Mouse (Mus musculus) embryonic facial prominence, embryonic 12.5 days (tissue): ENCODE data around the gene Fancg. TPM values are rescaled to one million over a fixed set of nuclear protein-coding genes. Genes with fewer than 3 reads are reported as not detected.

Source experiments
- ATAC-seq: fragments of 200-750 bp; cut with Nextera tagmentation; 2 replicates; pipeline ENCODE4 v1.8.0; 2017; ENCODE audit not compliant: insufficient number of reproducible peaks, insufficient read depth, low FRiP score, low TSS enrichment
- H3K27ac ChIP-seq: fragments of 300-500 bp; sonication (generic); 2 replicates; pipeline ENCODE4 v1.5.1; 2016; ENCODE audit warnings: mild to moderate bottlenecking
- H3K27me3 ChIP-seq: fragments of 300-500 bp; sonication (generic); 2 replicates; pipeline ENCODE4 v1.6.1; 2016; ENCODE audit warnings: mild to moderate bottlenecking, moderate library complexity
- H3K36me3 ChIP-seq: fragments of 300-500 bp; sonication (generic); 2 replicates; pipeline ENCODE4 v1.6.1; 2016; ENCODE audit warnings: mild to moderate bottlenecking
- H3K4me1 ChIP-seq: fragments of 300-500 bp; sonication (generic); 2 replicates; pipeline ENCODE4 v1.6.1; 2016
- H3K4me2 ChIP-seq: fragments of 300-500 bp; sonication (generic); replicated peaks from 2 replicates; pipeline ENCODE4 v1.6.1; 2016; ENCODE audit warnings: mild to moderate bottlenecking, moderate library complexity
- H3K4me3 ChIP-seq: fragments of 300-500 bp; sonication (generic); 2 replicates; pipeline ENCODE4 v1.5.1; 2016; ENCODE audit warnings: mild to moderate bottlenecking
- H3K9ac ChIP-seq: fragments of 300-500 bp; sonication (generic); 2 replicates; pipeline ENCODE4 v1.6.1; 2016; ENCODE audit warnings: mild to moderate bottlenecking, moderate library complexity
- H3K9me3 ChIP-seq: fragments of 300-500 bp; sonication (generic); 2 replicates; pipeline ENCODE4 v1.6.1; 2016; ENCODE audit warnings: mild to moderate bottlenecking, moderate library complexity
- WGBS: fragments of 180-500 bp; shearing (Covaris S2); methylation state at CpG from one replicate; pipeline ENCODE4 v1.1.7; 2016; 5-methylcytosine and 5-hydroxymethylcytosine counted together
- polyA plus RNA-seq: library from polyadenylated mRNA; unstranded; fragments of >200 nt; fragmentation: Nextera tagmentation; extraction: Ambion mirVana; gene quantifications from 2 replicates; pipeline ENCODE4 v1.2.1, GENCODE M21; 2016

Fancg gene
- polyA plus RNA-seq, 1 experiment from 2014 or later: 20.8 TPM

- peaks cover 21% of the 10 kb centered on the region for H3K36me3 ChIP-seq
- no peak overlapping the region for H3K4me3 ChIP-seq
- no peak overlapping the region for H3K4me2 ChIP-seq
- no peak overlapping the region for H3K27ac ChIP-seq
- H3K4me1 ChIP-seq: peaks cover 28% of the 10 kb centered on the region
- no peak for ATAC-seq
- no peaks in the 10 kb centered on the region for H3K9me3 ChIP-seq
- WGBS: 93% methylated on average over 3 of the region's 3 CpGs
- H3K9ac ChIP-seq: no peak overlapping the region
- no peaks in the 10 kb centered on the region for H3K27me3 ChIP-seq
These were observed 55.1 kb downstream of the Fancg start for GRCm38 (mm10) chr4:42955200-42955599.

DNA sequence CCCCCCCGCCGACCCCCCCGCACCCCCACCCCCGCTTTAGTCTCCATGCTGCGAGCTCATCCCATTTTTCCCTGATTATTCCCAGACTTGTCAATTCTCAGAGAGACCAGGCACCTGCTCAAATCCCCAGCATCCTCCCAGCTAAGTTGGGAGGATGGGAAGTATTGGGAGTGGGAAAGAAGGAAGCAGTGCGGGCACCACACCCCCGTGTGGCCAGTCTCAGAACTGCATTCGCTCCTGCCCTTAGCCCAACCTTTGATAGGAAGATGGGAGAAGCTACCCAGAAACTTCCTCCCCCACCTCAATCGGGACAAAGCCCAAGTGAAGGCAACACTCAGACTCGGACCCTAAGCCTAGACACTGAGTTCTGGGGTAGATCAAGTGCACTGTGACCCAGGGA is 56.0 kb downstream of the Fancg start:
- Histone ChIP-seq H3K27me3 (no peaks in the 10 kb centered on the region), H3K9me3 (no peaks in the 10 kb centered on the region), H3K4me1 (peaks cover 29% of the 10 kb centered on the region), H3K36me3 (peaks cover 21% of the 10 kb centered on the region), H3K27ac (no peak overlapping the region), H3K9ac (no peak overlapping the region), H3K4me3 (no peak overlapping the region), H3K4me2 (no peak overlapping the region; the same call in 1 of the 2 replicates)
- no peak for ATAC-seq
- 3% methylated on average over 10 of the region's 10 CpGs for WGBS

DNA sequence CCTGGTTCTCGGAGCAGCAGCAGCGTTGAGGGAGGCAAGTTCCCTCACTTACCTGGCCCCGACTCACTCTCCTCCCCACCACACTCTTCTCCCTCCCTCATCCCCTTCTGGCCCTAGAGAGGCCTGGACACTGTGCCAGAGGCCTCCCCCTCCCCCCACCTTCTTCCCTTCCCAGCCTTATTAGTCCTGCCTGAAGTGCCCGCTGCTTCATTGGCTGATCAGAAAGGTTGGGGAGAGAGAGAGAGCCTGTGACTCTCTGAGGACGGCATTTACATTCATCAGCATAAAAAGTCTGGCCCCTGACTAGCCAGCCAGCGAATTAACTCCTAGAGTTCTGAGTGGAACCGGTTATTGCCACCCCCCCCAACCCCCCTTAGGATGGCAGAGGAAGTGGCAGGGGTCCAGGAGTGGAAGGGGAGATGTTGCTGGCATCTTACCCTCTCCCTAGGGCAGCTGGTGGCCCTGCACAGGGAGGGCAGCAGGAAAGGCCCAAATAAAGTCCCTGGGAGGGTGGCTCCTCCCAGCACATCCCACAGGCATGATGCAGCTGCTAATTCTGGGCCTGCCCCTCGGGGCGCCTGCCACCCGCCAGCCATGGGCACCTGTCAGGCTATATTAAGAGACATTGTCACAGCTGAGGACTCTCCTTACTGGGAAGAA is 56.7 kb downstream of the Fancg start:
- Histone ChIP-seq H3K9me3 (no peaks in the 10 kb centered on the region), H3K36me3 (peaks cover 21% of the 10 kb centered on the region), H3K4me2 (peak overlapping the region; percentile 17), H3K9ac (0 out of 2 replicates have a peak overlapping the region, but pooled peaks have one; percentile 27), H3K27ac (peak overlapping the region; percentile 38; the same call in 1 of the 2 replicates), H3K4me3 (no peak overlapping the region), H3K4me1 (peaks cover 32% of the 10 kb centered on the region), H3K27me3 (peaks cover 1% of the 10 kb centered on the region; the same call in 1 of the 2 replicates)
- 26% methylated on average over 10 of the region's 10 CpGs for WGBS
- ATAC-seq: no peak

- no peak overlapping the region for H3K9ac ChIP-seq
- H3K4me3 ChIP-seq: no peak overlapping the region
- peaks cover 11% of the 10 kb centered on the region for H3K27me3 ChIP-seq
- ATAC-seq: no peak
- H3K27ac ChIP-seq: no peak overlapping the region
- no peak overlapping the region for H3K4me2 ChIP-seq
- H3K9me3 ChIP-seq: no peaks in the 10 kb centered on the region
- peaks cover 32% of the 10 kb centered on the region for H3K4me1 ChIP-seq
- WGBS: 88% methylated on average over 7 of the region's 7 CpGs
- H3K36me3 ChIP-seq: peaks cover 18% of the 10 kb centered on the region
These were observed 57.7 kb downstream of the Fancg start for GRCm38 (mm10) chr4:42952563-42952962.

Other genes starting within 250 kb of the Fancg start
- 15.5 and 16.7 TPM in 2 replicates for gene Ccl21a, start 236.5 kb downstream of the Fancg start, polyA plus RNA-seq
- gene Fam205a1, start 156.6 kb downstream of the Fancg start, polyA plus RNA-seq: 0.06 and 0.08 TPM in 2 replicates
- 0.48 and 0.49 TPM in 2 replicates for gene Gm12394, start 153.7 kb downstream of the Fancg start, polyA plus RNA-seq
- 0.74 and 1.6 TPM in 2 replicates for gene Fam205c, start 136.3 kb downstream of the Fancg start, polyA plus RNA-seq
- gene Phf24, start 93.8 kb downstream of the Fancg start, polyA plus RNA-seq: 2.4 and 2.5 TPM in 2 replicates
- 8.0 and 10.4 TPM in 2 replicates for gene Dnajb5, start 60.7 kb downstream of the Fancg start, polyA plus RNA-seq
- gene 1700022I11Rik, start 40.9 kb downstream of the Fancg start, polyA plus RNA-seq: 0.56 and 0.70 TPM in 2 replicates
- gene Vcp, start 10.0 kb downstream of the Fancg start, polyA plus RNA-seq: 640 and 642 TPM in 2 replicates
- 26.5 and 28.1 TPM in 2 replicates for gene Pigo, start 15.3 kb upstream of the Fancg start, polyA plus RNA-seq
- 333 and 352 TPM in 2 replicates for gene Stoml2, start 21.2 kb upstream of the Fancg start, polyA plus RNA-seq
- gene Fam214b, start 35.7 kb upstream of the Fancg start, polyA plus RNA-seq: 20.4 and 22.9 TPM in 2 replicates
- gene Unc13b, start 48.4 kb upstream of the Fancg start, polyA plus RNA-seq: 7.8 and 9.1 TPM in 2 replicates